Mouse (Mus musculus) 3T3-L1 (cell line): ENCODE results near the gene Gmcl1.
A peak's percentile ranks its signal among the peaks of the same experiment; 100 is the strongest.

Source experiments
- DNase-seq: peaks from one replicate; pipeline ENCODE4 v3.0.0-alpha.2; 2015; ENCODE audit warnings: low read depth, low spot score

Gmcl1 gene

GRCm38 (mm10) chr6:86665560-86666307 lies 67.4 kb downstream of the Gmcl1 start:
- no peak for DNase-seq

GRCm38 (mm10) chr6:86665076-86665475 lies 68.1 kb downstream of the Gmcl1 start:
- no peak for DNase-seq

- DNase-seq = no peak
Measured at GRCm38 (mm10) chr6:86660161-86660877, 72.9 kb downstream of the Gmcl1 start.

GRCm38 (mm10) chr6:86658501-86658900 lies 74.7 kb downstream of the Gmcl1 start:
- DNase-seq = no peak

GRCm38 (mm10) chr6:86654270-86654916 lies 78.8 kb downstream of the Gmcl1 start:
- DNase-seq = no peak

GRCm38 (mm10) chr6:86653026-86653425 lies 80.2 kb downstream of the Gmcl1 start:
- no peak for DNase-seq

GRCm38 (mm10) chr6:86646143-86646542 lies 87.0 kb downstream of the Gmcl1 start:
- DNase-seq = no peak

GRCm38 (mm10) chr6:86645551-86645950 lies 87.6 kb downstream of the Gmcl1 start:
- DNase-seq = peak; percentile 53

GRCm38 (mm10) chr6:86644775-86645400 lies 88.3 kb downstream of the Gmcl1 start:
- no peak for DNase-seq
